Mouse (Mus musculus) liver, embryonic 13.5 days (tissue): ENCODE measurements at regions not wholly inside any gene's neighbourhood (a gene's known extent, or its start where the extent isn't known, plus 50 kb on each side); places are given as distances from the start of the nearest gene placed in this dataset.

ENCODE experiments used
- ATAC-seq: fragments of 200-750 bp; cut with Nextera tagmentation; 2 replicates; pipeline ENCODE4 v1.8.0; 2017; ENCODE audit warnings: low read depth, mild to moderate bottlenecking, moderate number of reproducible peaks, moderate library complexity
- DNase-seq: peaks from one replicate; pipeline ENCODE4 v3.0.0; 2022
- H3K27ac ChIP-seq: fragments of 300-500 bp; sonication (generic); 2 replicates; pipeline ENCODE4 v1.5.1; 2015; ENCODE audit warnings: moderate library complexity, mild to moderate bottlenecking, inconsistent platforms
- H3K27me3 ChIP-seq: fragments of 300-500 bp; sonication (generic); 2 replicates; pipeline ENCODE4 v1.6.1; 2015; ENCODE audit warnings: mild to moderate bottlenecking, inconsistent platforms
- H3K36me3 ChIP-seq: fragments of 300-500 bp; sonication (generic); 2 replicates; pipeline ENCODE4 v1.6.1; 2015; ENCODE audit warnings: mild to moderate bottlenecking, inconsistent platforms
- H3K4me1 ChIP-seq: fragments of 300-500 bp; sonication (generic); replicated peaks from 2 replicates; pipeline ENCODE4 v1.6.1; 2015; ENCODE audit warnings: inconsistent platforms
- H3K4me2 ChIP-seq: fragments of 300-500 bp; sonication (generic); 2 replicates; pipeline ENCODE4 v1.6.1; 2015; ENCODE audit warnings: inconsistent platforms, mild to moderate bottlenecking, moderate library complexity
- H3K4me3 ChIP-seq: fragments of 300-500 bp; sonication (generic); replicated peaks from 2 replicates; pipeline ENCODE4 v1.5.1; 2015; ENCODE audit warnings: mild to moderate bottlenecking, inconsistent platforms
- H3K9ac ChIP-seq: fragments of 300-500 bp; sonication (generic); 2 replicates; pipeline ENCODE4 v1.6.1; 2015; ENCODE audit warnings: mild to moderate bottlenecking, inconsistent platforms
- H3K9me3 ChIP-seq: fragments of 300-500 bp; sonication (generic); replicated peaks from 2 replicates; pipeline ENCODE4 v1.6.1; 2016; ENCODE audit warnings: inconsistent platforms
- WGBS: fragments of 180-500 bp; shearing (Covaris S2); methylation state at CpG from one replicate; pipeline ENCODE4 v1.1.7; 2015; ENCODE audit not compliant: insufficient replicate concordance; 5-methylcytosine and 5-hydroxymethylcytosine counted together

DNA sequence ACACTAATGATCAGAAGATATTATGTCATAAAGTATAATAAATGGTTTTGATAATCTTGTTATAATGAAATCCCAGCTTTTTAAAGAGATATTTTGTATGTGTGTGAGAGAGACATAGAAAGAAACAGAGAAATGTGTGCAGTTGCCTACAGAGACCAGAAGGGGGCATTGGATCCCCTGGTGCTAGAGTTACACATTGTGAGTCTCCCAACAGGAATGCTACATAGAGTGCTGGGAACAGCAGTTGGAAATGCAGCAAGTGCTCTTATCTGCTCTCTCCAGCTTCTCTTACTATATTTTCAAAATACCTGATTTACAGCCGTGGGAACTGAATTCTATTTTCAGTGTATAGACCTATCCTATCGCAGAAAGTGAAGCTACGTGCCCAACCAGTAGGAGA lies 240.3 kb downstream of the Hlx start:
- no peak overlapping the region for H3K4me3 ChIP-seq
- DNase-seq, result no peak
- ATAC-seq, result no peak
- WGBS, result 60% methylated on average over 3 of the region's 3 CpGs
- no peak overlapping the region for H3K27ac ChIP-seq
- H3K4me2 ChIP-seq, result no peak overlapping the region
- H3K9ac ChIP-seq, result no peak overlapping the region
- no peaks in the 10 kb centered on the region for H3K4me1 ChIP-seq
- no peaks in the 10 kb centered on the region for H3K9me3 ChIP-seq
- no peaks in the 10 kb centered on the region for H3K36me3 ChIP-seq
- no peaks in the 10 kb centered on the region for H3K27me3 ChIP-seq

DNA sequence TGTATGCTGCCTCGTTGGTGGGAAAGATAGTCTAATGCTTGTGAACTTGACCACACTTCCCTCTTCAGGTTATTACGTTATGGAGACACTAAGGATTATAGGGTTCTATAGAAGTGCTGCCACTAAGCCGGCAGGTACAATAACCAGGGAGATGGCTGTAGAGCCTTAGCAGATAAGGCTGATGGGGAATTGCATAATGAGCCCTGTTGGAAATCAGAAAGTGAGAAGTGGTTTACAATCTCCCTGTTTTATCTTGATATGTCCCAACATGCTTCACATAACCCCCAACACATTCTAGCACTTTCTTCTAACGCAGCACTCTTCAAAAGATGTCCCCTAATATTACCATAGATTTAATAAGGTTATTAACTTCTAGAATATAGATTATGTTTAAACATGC lies 241.2 kb downstream of the Hlx start:
- H3K4me2 ChIP-seq, result no peak overlapping the region
- DNase-seq (no peak), ATAC-seq (no peak)
- H3K27ac ChIP-seq, result no peak overlapping the region
- H3K9me3 ChIP-seq, result no peaks in the 10 kb centered on the region
- H3K27me3 ChIP-seq, result no peaks in the 10 kb centered on the region
- H3K36me3 ChIP-seq, result no peaks in the 10 kb centered on the region
- 42% methylated on average over 4 of the region's 4 CpGs for WGBS
- H3K9ac ChIP-seq, result no peak overlapping the region
- H3K4me1 ChIP-seq, result no peaks in the 10 kb centered on the region
- no peak overlapping the region for H3K4me3 ChIP-seq

DNA sequence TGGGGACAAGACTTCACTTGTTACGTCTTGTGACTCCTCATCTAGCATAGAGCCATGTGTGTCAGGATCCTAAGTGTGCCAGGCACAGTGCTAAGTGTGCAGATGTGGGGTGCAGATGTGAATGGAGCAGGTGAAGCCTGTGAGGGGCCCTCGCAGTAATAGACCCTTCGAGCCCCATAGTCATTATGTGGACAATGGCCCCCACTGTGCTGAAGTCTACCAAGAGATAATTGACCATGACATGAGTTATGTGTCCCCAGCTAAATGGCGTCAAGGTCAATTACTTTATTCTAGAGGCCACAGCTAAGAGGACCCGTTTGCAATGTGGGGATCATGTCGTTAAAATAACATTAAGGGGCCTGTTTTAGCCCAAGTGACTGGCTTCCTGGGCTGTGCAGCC lies 245.0 kb downstream of the Hlx start:
- ATAC-seq (no peak), DNase-seq (no peak)
- Histone ChIP-seq H3K4me2 (no peak overlapping the region), H3K9ac (no peak overlapping the region), H3K9me3 (no peaks in the 10 kb centered on the region), H3K27ac (no peak overlapping the region), H3K36me3 (no peaks in the 10 kb centered on the region), H3K4me3 (no peak overlapping the region), H3K27me3 (no peaks in the 10 kb centered on the region), H3K4me1 (no peaks in the 10 kb centered on the region)
- 56% methylated on average over 6 of the region's 6 CpGs for WGBS

GRCm38 (mm10) chr1:184484801-184485200 lies 247.6 kb downstream of the Hlx start:
- H3K4me3 ChIP-seq, result no peak overlapping the region
- no peaks in the 10 kb centered on the region for H3K9me3 ChIP-seq
- no peak overlapping the region for H3K9ac ChIP-seq
- no peak overlapping the region for H3K4me2 ChIP-seq
- no peaks in the 10 kb centered on the region for H3K27me3 ChIP-seq
- no peaks in the 10 kb centered on the region for H3K36me3 ChIP-seq
- ATAC-seq (no peak), DNase-seq (no peak)
- H3K27ac ChIP-seq, result no peak overlapping the region
- WGBS, result 39% methylated on average over 8 of the region's 8 CpGs
- no peaks in the 10 kb centered on the region for H3K4me1 ChIP-seq

DNA sequence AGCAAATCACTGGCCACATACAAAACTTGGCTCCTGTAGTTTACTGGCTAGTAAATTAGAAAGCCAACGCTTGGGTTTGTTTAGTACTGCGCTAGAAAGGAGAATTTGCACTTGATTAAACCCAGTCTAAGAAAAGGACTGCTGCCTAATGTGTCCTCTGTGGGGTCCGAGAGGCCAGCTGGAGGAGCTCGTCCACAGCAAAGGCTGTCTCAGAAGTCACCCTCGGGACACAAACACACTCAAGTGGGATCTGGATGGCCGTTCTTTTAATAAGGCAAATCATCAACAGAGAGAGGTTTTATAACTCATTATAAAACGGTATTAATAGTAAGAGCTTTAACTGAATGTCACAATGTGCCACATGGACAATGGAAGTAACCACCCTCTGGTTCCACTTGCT lies 249.0 kb downstream of the Hlx start:
- DNase-seq (no peak), ATAC-seq (no peak)
- H3K9ac ChIP-seq, result no peak overlapping the region
- 66% methylated on average over 7 of the region's 7 CpGs for WGBS
- H3K27ac ChIP-seq, result no peak overlapping the region
- no peaks in the 10 kb centered on the region for H3K9me3 ChIP-seq
- no peak overlapping the region for H3K4me2 ChIP-seq
- H3K4me3 ChIP-seq, result no peak overlapping the region
- H3K27me3 ChIP-seq, result no peaks in the 10 kb centered on the region
- H3K36me3 ChIP-seq, result no peaks in the 10 kb centered on the region
- no peaks in the 10 kb centered on the region for H3K4me1 ChIP-seq

DNA sequence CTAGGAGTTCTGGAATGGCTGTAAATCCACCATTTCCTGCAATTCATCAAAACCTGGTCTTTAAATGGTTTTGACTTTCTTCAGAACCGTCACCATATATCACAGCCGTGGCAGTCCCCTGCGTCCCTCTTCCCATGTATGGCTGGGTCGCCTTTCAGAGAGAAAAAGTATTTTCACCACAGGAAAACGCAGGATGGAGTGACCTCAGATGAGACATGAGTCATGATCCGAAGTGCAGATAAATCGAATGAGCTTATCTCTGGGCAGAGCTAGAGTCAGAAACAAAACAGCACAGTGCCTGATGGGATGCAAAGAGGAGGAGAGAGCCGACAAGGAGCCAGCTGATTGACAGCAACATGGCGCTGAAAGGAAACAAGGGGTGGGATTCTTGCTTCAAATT lies 250.4 kb downstream of the Hlx start:
- no peak for ATAC-seq
- 0 out of 2 replicates have a peak, but pooled peaks cover 2% of the 10 kb centered on the region for H3K4me1 ChIP-seq
- H3K27ac ChIP-seq, result no peak overlapping the region
- H3K4me2 ChIP-seq, result no peak overlapping the region
- H3K4me3 ChIP-seq, result no peak overlapping the region
- H3K9me3 ChIP-seq, result no peaks in the 10 kb centered on the region
- no peaks in the 10 kb centered on the region for H3K27me3 ChIP-seq
- 32% methylated on average over 9 of the region's 9 CpGs for WGBS
- no peak overlapping the region for H3K9ac ChIP-seq
- DNase-seq, result no peak
- no peaks in the 10 kb centered on the region for H3K36me3 ChIP-seq

- Histone ChIP-seq H3K27me3 (no peaks in the 10 kb centered on the region), H3K9ac (no peak overlapping the region), H3K4me3 (no peak overlapping the region), H3K4me1 (0 out of 2 replicates have a peak, but pooled peaks cover 2% of the 10 kb centered on the region), H3K36me3 (no peaks in the 10 kb centered on the region), H3K9me3 (no peaks in the 10 kb centered on the region), H3K27ac (no peak overlapping the region), H3K4me2 (no peak overlapping the region)
- DNase-seq, result no peak
- no peak for ATAC-seq
- 57% methylated on average over 9 of the region's 9 CpGs for WGBS
Measured at GRCm38 (mm10) chr1:184480571-184481220, 251.7 kb downstream of the Hlx start.

- H3K9ac ChIP-seq, result no peak overlapping the region
- ATAC-seq (no peak), DNase-seq (no peak)
Measured at GRCm38 (mm10) chr1:184478006-184478405, 254.4 kb downstream of the Hlx start.

DNA sequence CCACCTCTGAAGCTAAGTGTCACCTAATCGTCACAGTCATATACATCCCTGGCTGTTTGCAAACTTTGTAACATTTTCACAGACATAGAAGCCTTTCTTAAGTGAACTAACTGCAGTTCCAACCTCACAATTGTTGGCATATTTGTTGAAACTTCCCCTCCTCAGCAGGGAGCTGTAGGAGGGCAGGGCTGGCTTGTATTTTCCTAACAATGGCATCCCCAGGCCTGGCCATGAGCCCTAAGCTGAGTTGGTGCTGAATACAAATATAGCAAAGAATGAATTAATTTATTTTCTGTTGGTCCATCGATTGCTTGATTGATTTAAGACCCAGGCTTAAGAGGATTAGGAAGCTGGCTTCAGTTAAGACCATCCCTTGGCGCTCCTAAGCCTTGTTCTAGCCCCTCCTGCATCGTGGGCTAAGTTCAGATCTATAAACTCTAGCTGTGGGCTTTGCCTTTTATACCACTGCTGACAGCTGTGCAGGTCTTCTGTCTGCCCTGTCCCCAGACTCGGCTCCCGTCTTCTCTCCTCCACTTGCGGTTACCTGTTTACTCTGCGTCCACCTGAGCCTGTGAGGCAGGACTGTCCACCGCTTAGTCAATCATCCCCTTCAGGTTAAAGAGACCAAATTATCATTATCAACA lies 269.8 kb downstream of the Hlx start:
- no peak overlapping the region for H3K9ac ChIP-seq
- 60% methylated on average over 9 of the region's 9 CpGs for WGBS
- H3K9me3 ChIP-seq, result no peaks in the 10 kb centered on the region
- DNase-seq (no peak), ATAC-seq (no peak)
- no peak overlapping the region for H3K27ac ChIP-seq
- no peaks in the 10 kb centered on the region for H3K4me1 ChIP-seq
- no peak overlapping the region for H3K4me3 ChIP-seq
- no peaks in the 10 kb centered on the region for H3K27me3 ChIP-seq
- no peaks in the 10 kb centered on the region for H3K36me3 ChIP-seq
- H3K4me2 ChIP-seq, result no peak overlapping the region

More at GRCm38 (mm10) chr1:184478006-184478405, 254.4 kb downstream of the Hlx start:
- 35% methylated on average over 7 of the region's 7 CpGs for WGBS
- H3K27ac ChIP-seq, result no peak overlapping the region
- no peaks in the 10 kb centered on the region for H3K27me3 ChIP-seq
- H3K9me3 ChIP-seq, result no peaks in the 10 kb centered on the region
- 0 out of 2 replicates have a peak, but pooled peaks cover 2% of the 10 kb centered on the region for H3K4me1 ChIP-seq
- H3K4me2 ChIP-seq, result no peak overlapping the region
- H3K36me3 ChIP-seq, result no peaks in the 10 kb centered on the region
- no peak overlapping the region for H3K4me3 ChIP-seq

DNA sequence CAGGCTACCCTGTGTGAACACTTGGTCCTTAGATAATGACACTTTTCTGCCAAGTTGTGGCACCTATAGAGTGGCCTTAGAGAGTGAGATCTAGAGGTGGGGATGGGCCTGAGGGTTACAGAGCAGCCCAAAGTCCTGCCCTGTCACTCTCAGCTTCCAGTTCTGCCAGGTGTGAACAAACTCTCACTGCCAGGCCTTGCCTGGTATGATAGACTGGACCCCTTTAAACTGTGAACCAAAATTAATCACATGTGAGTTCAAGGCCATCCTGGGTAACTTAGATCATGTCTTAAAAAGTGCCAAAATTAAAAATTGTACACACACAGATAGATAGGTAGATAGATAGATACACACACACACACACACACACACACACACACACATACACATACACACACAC lies 271.0 kb downstream of the Hlx start:
- no peak overlapping the region for H3K27ac ChIP-seq
- no peak for ATAC-seq

GRCm38 (mm10) chr1:184456727-184457126 lies 275.7 kb downstream of the Hlx start:
- H3K27ac ChIP-seq, result no peak overlapping the region
- no peaks in the 10 kb centered on the region for H3K27me3 ChIP-seq
- no peaks in the 10 kb centered on the region for H3K36me3 ChIP-seq
- H3K4me2 ChIP-seq, result no peak overlapping the region
- H3K4me1 ChIP-seq, result no peaks in the 10 kb centered on the region
- WGBS, result 76% methylated on average over 8 of the region's 8 CpGs
- H3K4me3 ChIP-seq, result no peak overlapping the region
- DNase-seq (no peak), ATAC-seq (no peak)
- no peaks in the 10 kb centered on the region for H3K9me3 ChIP-seq
- H3K9ac ChIP-seq, result no peak overlapping the region

More for the DNA sequence above, 271.0 kb downstream of the Hlx start:
- Histone ChIP-seq H3K9me3 (no peaks in the 10 kb centered on the region), H3K9ac (no peak overlapping the region), H3K27me3 (no peaks in the 10 kb centered on the region), H3K4me1 (no peaks in the 10 kb centered on the region), H3K4me2 (no peak overlapping the region), H3K4me3 (no peak overlapping the region), H3K36me3 (no peaks in the 10 kb centered on the region)
- no peak for DNase-seq

DNA sequence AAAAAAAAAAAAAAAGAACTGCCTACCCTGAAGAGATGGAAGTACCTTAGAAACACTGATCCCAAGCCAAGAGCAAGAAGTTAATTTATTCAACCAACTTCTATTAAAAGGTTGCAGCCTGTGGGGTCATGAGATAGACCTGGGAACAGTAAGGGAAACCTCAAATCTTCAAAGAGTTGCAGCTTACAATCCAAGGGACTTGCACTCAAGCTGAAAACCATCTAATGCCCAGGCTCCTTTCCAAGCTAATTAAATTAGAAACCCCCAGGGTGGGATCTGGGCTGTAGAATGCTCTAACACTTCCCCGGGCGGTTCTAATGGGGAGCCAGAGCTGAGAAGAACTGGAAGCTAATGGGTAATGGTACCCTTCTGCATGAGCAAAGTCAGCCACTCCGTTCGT lies 278.0 kb downstream of the Hlx start:
- H3K27ac ChIP-seq, result no peak overlapping the region
- H3K9ac ChIP-seq, result no peak overlapping the region
- no peaks in the 10 kb centered on the region for H3K4me1 ChIP-seq
- no peak for ATAC-seq
- whole genome bisulfite sequencing, result 67% methylated on average over 4 of the region's 4 CpGs
- H3K4me2 ChIP-seq, result no peak overlapping the region
- no peak for DNase-seq
- H3K9me3 ChIP-seq, result no peaks in the 10 kb centered on the region
- no peaks in the 10 kb centered on the region for H3K27me3 ChIP-seq
- H3K36me3 ChIP-seq, result no peaks in the 10 kb centered on the region
- H3K4me3 ChIP-seq, result no peak overlapping the region
